Mouse (Mus musculus) embryonic facial prominence, embryonic 10.5 days (tissue): ENCODE results near the gene Ccdc171. TPM values are rescaled to one million over a fixed set of nuclear protein-coding genes. Genes with fewer than 3 reads are reported as not detected.
A peak's percentile ranks its signal among the peaks of the same experiment; 100 is the strongest.
"Not testable (repeated sequence)": the region's sequence is repeated elsewhere in the genome, so short reads cannot be mapped to it uniquely, and the experiment has no call there.

ENCODE experiments used
- DNase-seq: peaks from one replicate; pipeline ENCODE4 v3.0.0-alpha.2; 2017; ENCODE audit warnings: low spot score
- H3K27ac ChIP-seq: fragments of 300-500 bp; sonication (generic); replicated peaks from 2 replicates; pipeline ENCODE4 v1.5.1; 2016; ENCODE audit warnings: mild to moderate bottlenecking
- H3K27me3 ChIP-seq: fragments of 300-500 bp; sonication (generic); replicated peaks from 2 replicates; pipeline ENCODE4 v1.6.1; 2016; ENCODE audit warnings: low read depth, mild to moderate bottlenecking; ENCODE audit not compliant: poor library complexity, severe bottlenecking
- H3K36me3 ChIP-seq: fragments of 300-500 bp; sonication (generic); replicated peaks from 2 replicates; pipeline ENCODE4 v1.6.1; 2016; ENCODE audit warnings: mild to moderate bottlenecking, moderate library complexity
- H3K4me1 ChIP-seq: fragments of 300-500 bp; sonication (generic); 2 replicates; pipeline ENCODE4 v1.6.1; 2016
- H3K4me3 ChIP-seq: fragments of 300-500 bp; sonication (generic); 2 replicates; pipeline ENCODE4 v1.5.1; 2016; ENCODE audit warnings: mild to moderate bottlenecking, moderate library complexity
- H3K9me3 ChIP-seq: fragments of 300-500 bp; sonication (generic); 2 replicates; pipeline ENCODE4 v1.6.1; 2016; ENCODE audit warnings: mild to moderate bottlenecking
- WGBS: fragments of 180-500 bp; shearing (Covaris S2); methylation state at CpG from one replicate; pipeline ENCODE4 v1.1.7; 2016; 5-methylcytosine and 5-hydroxymethylcytosine counted together
- polyA plus RNA-seq: library from polyadenylated mRNA; unstranded; fragments of >200 nt; fragmentation: Nextera tagmentation; extraction: Ambion mirVana; gene quantifications from 2 replicates; pipeline ENCODE4 v1.2.1, GENCODE M21; 2016

Gene Ccdc171
- polyA plus RNA-seq, 1 experiment from 2014 or later, result 6.1 TPM

DNA sequence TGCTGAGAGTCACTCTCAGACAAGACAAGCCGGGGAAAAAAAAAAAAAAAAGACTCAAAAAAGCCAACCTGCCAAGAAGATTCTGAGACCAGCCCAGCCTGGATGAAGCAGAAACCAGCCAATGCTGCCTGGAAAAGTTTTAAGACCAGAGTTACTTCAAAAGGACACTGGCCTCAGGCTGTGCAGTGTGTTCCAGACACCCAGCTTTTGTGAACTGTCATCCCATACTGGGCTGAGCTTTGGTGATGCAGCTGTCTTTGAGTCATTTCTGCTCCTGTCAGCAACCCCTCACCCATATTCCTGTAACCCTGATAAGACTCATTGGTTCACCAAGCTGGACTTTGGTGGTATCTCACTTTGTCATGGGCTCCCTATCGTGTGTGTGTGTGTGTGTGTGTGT, 12.7 kb upstream of the Ccdc171 start:
- no peak overlapping the region for H3K4me3 ChIP-seq
- no peak overlapping the region for H3K27ac ChIP-seq
- 78% methylated on average over 2 of the region's 2 CpGs for WGBS
- H3K9me3 ChIP-seq, result no peaks in the 10 kb centered on the region
- no peak for DNase-seq
- H3K27me3 ChIP-seq, result no peaks in the 10 kb centered on the region
- H3K4me1 ChIP-seq, result peaks cover 17% of the 10 kb centered on the region
- H3K36me3 ChIP-seq, result no peaks in the 10 kb centered on the region

DNA sequence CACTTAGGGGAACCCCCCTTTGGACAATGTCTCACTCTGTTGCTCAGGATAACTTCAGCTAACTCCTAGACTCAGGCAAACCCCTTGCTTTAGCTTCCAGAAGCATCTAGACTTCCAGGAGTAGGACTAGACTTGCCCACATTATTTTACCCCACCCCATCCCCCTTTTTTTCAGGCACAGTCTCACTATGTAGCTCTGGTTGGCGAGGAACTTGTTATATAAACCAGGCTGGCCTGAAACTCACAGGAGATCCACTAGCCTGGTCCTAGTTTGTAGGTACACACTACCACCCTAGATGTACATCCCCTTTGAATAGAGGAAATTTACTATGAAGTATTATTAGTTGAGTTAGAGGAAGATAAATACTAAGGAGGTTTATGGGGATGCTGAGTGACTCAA, 11.2 kb upstream of the Ccdc171 start:
- H3K27me3 ChIP-seq, result no peaks in the 10 kb centered on the region
- no peaks in the 10 kb centered on the region for H3K9me3 ChIP-seq
- no peaks in the 10 kb centered on the region for H3K36me3 ChIP-seq
- peaks cover 6% of the 10 kb centered on the region for H3K4me1 ChIP-seq
- H3K4me3 ChIP-seq, result no peak overlapping the region
- WGBS, result 75% methylated on average over 1 of the region's 1 CpGs
- no peak overlapping the region for H3K27ac ChIP-seq
- no peak for DNase-seq

DNA sequence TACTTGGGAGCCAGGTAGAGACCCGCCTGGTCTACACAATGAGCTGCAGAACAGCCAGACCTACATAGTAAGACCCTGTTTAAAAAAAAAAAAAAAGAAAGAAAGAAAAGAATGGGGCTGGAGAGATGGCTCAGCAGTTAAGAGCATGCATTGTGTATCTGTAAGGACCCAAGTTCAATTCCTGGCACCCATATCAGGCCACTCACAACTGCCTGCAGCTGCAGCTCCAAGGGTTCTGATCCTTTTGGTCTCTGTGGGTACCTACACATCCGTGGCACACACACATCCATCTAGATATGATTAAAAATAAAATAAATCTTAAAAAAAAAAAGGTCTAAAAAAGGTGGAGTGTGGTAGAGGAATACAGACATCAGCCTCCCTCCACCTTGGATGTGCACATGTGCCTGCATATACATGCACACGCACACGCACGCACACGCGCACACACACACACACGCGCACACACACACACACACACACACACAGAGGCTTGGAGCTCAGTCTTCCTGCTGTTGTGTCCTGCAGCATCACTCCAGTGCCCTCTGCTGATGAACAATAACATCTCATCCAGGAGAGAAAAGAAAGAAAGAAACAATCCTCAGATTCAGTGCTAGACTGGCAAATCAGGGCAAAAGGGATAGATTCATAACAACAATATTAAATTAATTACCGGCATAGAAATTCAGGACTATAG, 10.2 kb upstream of the Ccdc171 start:
- H3K4me1 ChIP-seq, result peaks cover 6% of the 10 kb centered on the region
- H3K27ac ChIP-seq, result no peak overlapping the region
- peak; percentile 32 for DNase-seq
- no peak overlapping the region for H3K4me3 ChIP-seq
- no peaks in the 10 kb centered on the region for H3K9me3 ChIP-seq
- WGBS, result 83% methylated on average over 10 of the region's 10 CpGs
- H3K27me3 ChIP-seq, result no peaks in the 10 kb centered on the region
- H3K36me3 ChIP-seq, result no peaks in the 10 kb centered on the region

DNA sequence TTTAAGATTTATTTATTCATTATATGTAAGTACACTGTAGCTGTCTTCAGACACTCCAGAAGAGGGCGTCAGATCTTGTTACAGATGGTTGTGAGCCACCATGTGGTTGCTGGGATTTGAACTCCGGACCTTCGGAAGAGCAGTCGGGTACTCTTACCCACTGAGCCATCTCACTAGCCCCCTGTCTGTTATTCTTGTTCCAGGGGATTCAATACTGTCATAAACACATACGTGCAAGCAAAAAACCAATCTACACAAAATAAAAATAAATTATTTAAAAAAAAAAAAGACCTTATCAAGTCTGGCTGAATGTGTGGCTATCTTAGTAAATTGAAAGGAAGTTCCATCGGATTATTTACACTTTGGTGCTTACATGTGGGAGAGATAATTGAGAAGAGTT, 9.2 kb upstream of the Ccdc171 start:
- 91% methylated on average over 5 of the region's 6 CpGs for WGBS
- not testable (repeated sequence) for H3K4me1 ChIP-seq, H3K4me3 ChIP-seq, H3K27ac ChIP-seq, H3K27me3 ChIP-seq, H3K9me3 ChIP-seq, H3K36me3 ChIP-seq, DNase-seq

DNA sequence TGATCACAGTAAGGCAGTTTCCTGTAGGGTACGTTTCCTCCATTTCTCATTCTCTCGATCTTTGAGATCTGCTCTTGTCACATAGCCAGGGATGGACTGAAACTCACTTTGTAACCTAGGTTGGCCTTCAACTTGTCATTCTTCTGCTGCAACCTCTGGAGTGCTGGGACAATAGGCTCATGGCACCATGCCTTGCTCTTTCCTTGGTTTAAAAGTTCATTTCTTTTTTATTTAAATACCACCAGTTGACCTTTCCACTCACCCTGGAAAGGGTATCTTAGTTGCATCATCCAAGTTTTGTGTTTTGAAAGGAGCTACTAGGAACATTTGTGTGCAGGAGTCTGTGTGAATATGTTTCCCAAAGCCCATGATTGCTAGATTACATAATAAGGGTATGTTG, 6.2 kb upstream of the Ccdc171 start:
- Histone ChIP-seq H3K27me3 (no peaks in the 10 kb centered on the region), H3K27ac (no peak overlapping the region), H3K9me3 (no peaks in the 10 kb centered on the region), H3K4me3 (no peak overlapping the region), H3K4me1 (peaks cover 19% of the 10 kb centered on the region), H3K36me3 (no peaks in the 10 kb centered on the region)
- DNase-seq, result no peak
- 80% methylated on average over 2 of the region's 2 CpGs for WGBS

DNA sequence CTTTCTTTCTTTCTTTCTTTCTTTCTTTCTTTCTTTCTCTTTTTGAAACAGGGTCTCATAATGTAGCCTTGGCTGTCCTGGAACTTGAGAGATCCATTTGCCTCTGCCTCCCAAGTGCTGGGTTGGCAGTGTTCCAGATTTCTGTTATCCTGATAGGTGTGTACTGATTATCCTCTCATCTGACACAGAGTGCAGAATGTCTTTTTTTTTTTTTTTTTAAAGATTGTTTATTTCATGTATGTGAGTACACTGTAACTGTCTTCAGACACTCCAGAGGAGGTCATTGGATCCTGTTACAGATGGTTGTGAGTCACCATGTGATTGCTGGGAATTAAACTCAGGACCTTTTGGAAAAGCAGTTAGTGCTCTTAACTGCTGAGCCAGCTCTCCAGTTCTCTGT, 5.5 kb upstream of the Ccdc171 start:
- Histone ChIP-seq H3K4me1 (peaks cover 24% of the 10 kb centered on the region), H3K27ac (no peak overlapping the region), H3K36me3 (no peaks in the 10 kb centered on the region), H3K9me3 (no peaks in the 10 kb centered on the region), H3K4me3 (no peak overlapping the region), H3K27me3 (no peaks in the 10 kb centered on the region)
- DNase-seq, result no peak

DNA sequence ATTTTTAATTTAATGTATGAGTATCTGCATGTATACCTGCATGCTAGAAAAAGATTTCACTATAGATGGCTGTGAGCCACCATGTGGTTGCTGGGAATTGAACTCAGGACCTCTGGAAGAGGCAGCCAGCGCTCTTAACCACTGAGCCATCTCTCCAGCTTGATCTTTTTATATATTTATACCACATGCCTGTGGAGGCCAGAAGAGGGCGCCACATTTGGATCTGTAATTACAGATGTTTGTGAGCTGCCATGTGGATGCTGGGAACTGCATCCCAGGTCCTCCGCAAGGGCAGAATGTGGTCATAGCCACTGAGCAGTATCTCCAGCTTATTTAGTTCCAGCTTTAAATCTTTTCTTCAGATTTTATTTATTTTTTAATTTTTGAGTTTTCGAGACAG, 5.0 kb upstream of the Ccdc171 start:
- Histone ChIP-seq H3K27ac (no peak overlapping the region), H3K9me3 (no peaks in the 10 kb centered on the region)
- 82% methylated on average over 4 of the region's 4 CpGs for WGBS

DNA sequence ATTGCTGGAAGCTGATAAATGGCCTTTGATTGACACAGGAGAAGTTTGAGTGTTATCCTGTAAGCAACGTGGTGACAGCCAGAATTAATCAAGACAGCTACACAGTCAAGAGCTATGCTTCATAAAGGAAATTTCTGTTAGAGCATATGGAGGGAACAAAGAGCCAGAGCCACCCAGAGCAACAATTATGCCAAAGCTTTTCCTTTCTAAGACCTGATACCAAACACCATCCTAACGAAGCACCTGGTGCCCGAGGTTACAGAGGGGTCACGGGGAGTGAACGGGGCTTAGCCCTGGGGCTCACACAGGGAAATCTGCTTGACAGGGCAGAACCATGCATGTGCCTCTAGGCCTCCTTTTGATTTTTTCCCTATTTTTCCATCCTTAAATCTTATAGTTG, 3.3 kb upstream of the Ccdc171 start:
- Histone ChIP-seq H3K27ac (no peak overlapping the region), H3K36me3 (no peaks in the 10 kb centered on the region), H3K9me3 (no peaks in the 10 kb centered on the region), H3K4me3 (no peak overlapping the region), H3K27me3 (no peaks in the 10 kb centered on the region), H3K4me1 (peaks cover 42% of the 10 kb centered on the region)
- DNase-seq, result peak; percentile 55
- 47% methylated on average over 5 of the region's 5 CpGs for WGBS

More for the DNA sequence above, 5.0 kb upstream of the Ccdc171 start:
- H3K36me3 ChIP-seq, result no peaks in the 10 kb centered on the region
- DNase-seq, result no peak
- H3K27me3 ChIP-seq, result no peaks in the 10 kb centered on the region
- peaks cover 26% of the 10 kb centered on the region for H3K4me1 ChIP-seq
- H3K4me3 ChIP-seq, result no peak overlapping the region

DNA sequence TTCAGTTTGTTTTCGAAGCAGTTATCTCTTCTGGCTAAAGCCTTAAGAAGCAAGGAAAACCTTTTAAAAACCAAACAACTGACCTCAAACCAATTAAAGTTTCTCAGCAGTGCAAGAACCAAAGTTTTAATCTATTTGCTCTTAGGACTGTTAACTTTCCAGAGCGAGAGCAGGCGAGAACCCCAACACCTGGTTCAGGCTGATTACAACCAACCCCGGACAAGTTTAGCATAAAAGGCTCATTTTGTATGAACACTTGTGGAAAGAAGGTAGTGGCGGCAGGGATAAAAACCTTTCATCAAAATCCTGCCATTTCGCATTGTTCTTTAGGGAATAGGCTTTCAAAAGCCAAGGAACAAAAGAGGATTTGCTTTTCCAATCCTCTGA, 896 bp upstream of the Ccdc171 start:
- H3K9me3 ChIP-seq, result no peaks in the 10 kb centered on the region
- no peaks in the 10 kb centered on the region for H3K36me3 ChIP-seq
- no peaks in the 10 kb centered on the region for H3K27me3 ChIP-seq
- 8% methylated on average over 6 of the region's 6 CpGs for WGBS
- peaks cover 44% of the 10 kb centered on the region for H3K4me1 ChIP-seq
- DNase-seq, result no peak
- peak overlapping the region; percentile 98 for H3K27ac ChIP-seq
- peak overlapping the region; percentile 78 for H3K4me3 ChIP-seq

DNA sequence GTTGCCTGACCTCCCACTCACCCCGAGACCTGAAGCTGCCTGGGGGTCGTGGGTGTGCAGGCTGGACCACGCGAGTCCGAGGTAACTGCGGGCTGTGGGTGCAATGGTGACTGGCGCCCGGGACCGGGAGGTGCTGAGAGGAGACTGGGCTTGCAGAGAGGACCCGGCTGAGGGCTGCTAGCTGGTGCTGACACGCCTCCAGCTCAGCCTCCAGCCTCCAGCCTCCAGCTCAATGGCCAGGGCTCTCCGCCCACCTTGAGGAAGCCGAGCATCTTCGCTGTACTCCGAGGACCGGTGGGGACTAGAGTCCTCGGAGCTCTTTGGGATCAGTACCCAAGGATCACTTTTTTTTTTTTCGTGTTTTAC, 328 bp downstream of the Ccdc171 start:
- peak; percentile 67 for DNase-seq
- Histone ChIP-seq H3K4me1 (peaks cover 44% of the 10 kb centered on the region), H3K9me3 (no peaks in the 10 kb centered on the region), H3K36me3 (no peaks in the 10 kb centered on the region), H3K27me3 (no peaks in the 10 kb centered on the region), H3K27ac (peak overlapping the region; percentile 98), H3K4me3 (peak overlapping the region; percentile 78)
- 0% methylated on average over 18 of the region's 18 CpGs for WGBS

DNA sequence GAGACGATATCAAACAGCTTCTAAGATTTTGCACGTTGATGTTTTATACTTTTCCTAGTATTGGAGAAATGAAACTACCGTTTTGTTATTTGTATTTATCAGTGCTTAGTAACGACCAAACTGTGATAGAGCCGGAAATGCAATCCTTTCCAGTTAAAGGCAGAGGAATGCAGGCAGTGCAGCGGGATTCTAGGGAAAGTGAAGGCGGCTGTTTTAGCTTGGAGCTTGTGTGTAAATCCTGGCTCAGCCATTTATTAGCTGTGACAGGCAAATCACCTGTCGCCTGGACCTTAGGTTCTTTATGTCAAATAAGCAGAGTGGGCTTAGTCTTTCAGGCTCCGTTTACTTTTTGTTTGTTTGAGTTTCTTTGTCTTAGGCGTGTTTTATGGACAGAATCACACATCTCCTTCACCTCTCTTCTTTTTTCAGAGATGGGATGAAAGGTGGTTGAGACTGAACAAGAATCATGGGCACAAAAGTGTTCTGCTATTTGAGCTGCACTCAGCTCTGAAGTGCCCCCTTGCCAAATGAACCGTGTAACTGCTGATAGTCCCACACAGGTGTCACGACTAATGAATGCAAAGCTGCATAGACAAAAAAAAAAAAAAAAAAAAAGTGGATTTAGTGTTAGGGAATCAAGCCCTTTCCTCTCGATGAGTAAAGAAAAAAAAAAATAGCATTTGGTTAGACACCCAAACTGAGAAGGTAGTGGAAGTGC, 1.1 kb downstream of the Ccdc171 start:
- 0 out of 2 replicates have a peak overlapping the region, but pooled peaks have one; percentile 98 for H3K27ac ChIP-seq
- WGBS, result 8% methylated on average over 13 of the region's 13 CpGs
- H3K4me3 ChIP-seq, result peak overlapping the region; percentile 78
- H3K36me3 ChIP-seq, result no peaks in the 10 kb centered on the region
- DNase-seq, result peak; percentile 32
- no peaks in the 10 kb centered on the region for H3K9me3 ChIP-seq
- H3K27me3 ChIP-seq, result no peaks in the 10 kb centered on the region
- peaks cover 44% of the 10 kb centered on the region for H3K4me1 ChIP-seq

DNA sequence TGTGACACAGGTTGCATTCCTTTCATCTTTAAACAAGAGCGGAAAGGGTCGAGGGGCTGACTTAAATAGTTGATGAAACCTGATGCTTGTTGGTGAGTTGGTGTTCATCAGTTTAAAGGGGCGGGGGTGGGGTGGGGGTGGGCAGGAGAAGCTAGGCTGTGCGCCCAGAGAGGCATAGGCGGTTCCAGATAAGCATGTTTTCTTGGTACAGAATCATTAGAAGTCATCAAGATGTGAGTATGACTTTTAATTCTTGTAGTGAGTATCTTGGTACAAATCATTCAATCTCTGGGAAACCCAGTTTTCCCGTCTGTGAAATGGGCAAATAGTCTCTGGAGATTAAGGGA, 1.6 kb downstream of the Ccdc171 start:
- no peak overlapping the region for H3K27ac ChIP-seq
- no peak for DNase-seq
- H3K36me3 ChIP-seq, result no peaks in the 10 kb centered on the region
- WGBS, result 53% methylated on average over 6 of the region's 6 CpGs
- peaks cover 38% of the 10 kb centered on the region for H3K4me1 ChIP-seq
- no peaks in the 10 kb centered on the region for H3K9me3 ChIP-seq
- H3K27me3 ChIP-seq, result no peaks in the 10 kb centered on the region
- 0 out of 2 replicates have a peak overlapping the region, but pooled peaks have one; percentile 6 for H3K4me3 ChIP-seq

DNA sequence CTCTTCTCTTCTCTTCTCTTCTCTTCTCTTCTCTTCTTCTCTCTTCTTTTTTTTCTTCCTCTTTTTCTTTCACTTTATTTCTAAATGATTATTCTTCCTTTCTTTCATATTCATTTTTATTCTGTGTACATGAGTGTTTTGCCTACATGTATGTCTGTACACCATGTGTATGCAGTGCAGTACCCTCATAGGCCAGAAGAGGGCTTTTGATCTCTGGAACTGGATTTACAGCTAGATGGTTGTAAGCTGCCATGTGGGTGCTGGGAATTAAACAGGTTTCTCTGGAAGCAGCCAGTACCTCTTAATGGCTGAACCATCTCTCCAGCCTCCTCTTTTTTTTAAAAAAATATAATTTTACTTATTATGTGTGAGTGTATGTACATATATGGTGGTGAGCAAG, 2.6 kb downstream of the Ccdc171 start:
- H3K9me3 ChIP-seq, result no peaks in the 10 kb centered on the region
- no peaks in the 10 kb centered on the region for H3K36me3 ChIP-seq
- DNase-seq, result peak; percentile 38
- H3K27me3 ChIP-seq, result no peaks in the 10 kb centered on the region
- no peak overlapping the region for H3K4me3 ChIP-seq
- no peak overlapping the region for H3K27ac ChIP-seq
- H3K4me1 ChIP-seq, result peaks cover 34% of the 10 kb centered on the region
